21 mouse cellular contexts compared by ENCODE assay signal in genomic region chr11:113560150-113560549, GRCm38 (mm10). TPM values are rescaled to one million over a fixed set of nuclear protein-coding genes. Genes with fewer than 3 reads are reported as not detected.
A peak's percentile ranks its signal among the peaks of the same experiment; 100 is the strongest.
DNase-seq lines count a peak whose midpoint lies in the region.
"Had no signal": no experiment of that assay in that cellular context is flagged by ENCODE, and none has a peak within 500 bp of the region (broad histone marks: within the 10 kb centered on the region; RNA-seq: fewer than 3 reads in every experiment).

No protein-coding gene starts in this region.

- peak; percentile 17 for DNase-seq in layer of hippocampus, adult 11-12 months (ENCODE audit: low spot score)
- DNase-seq in layer of hippocampus, adult 9-10 months (ENCODE audit: low spot score), result no peak
- DNase-seq in brain, adult 2 months (ENCODE audit: low read depth, low spot score), result peak; percentile 75
- DNase-seq in left cerebral cortex, adult 18-20 months (ENCODE audit: low spot score in 2 of 2), result peak; percentile 41 to 55
- peak; percentile 45 to 51 for DNase-seq in right cerebral cortex, postnatal 10 days (ENCODE audit: low spot score in 2 of 2)
- DNase-seq in thymus, postnatal 36 days, result no peak
- no peak for DNase-seq in cerebellum, adult 9-10 months
- DNase-seq: adrenal gland, postnatal 25 days; B cell, adult 2 months; cerebellum, adult 18-20 months; cerebellum, postnatal 14 days; forebrain, postnatal 0 days; gastrocnemius, postnatal 10 days; kidney, adult 2 months; kidney, postnatal 36 days; liver, postnatal 0 days; lung, postnatal 36 days; thymus, postnatal 14 days had no signal

RNA-seq across cellular contexts. Expression of gene Sstr2, which starts 59.0 kb away (rescaled TPM):
- total RNA-seq in left cerebral cortex, adult 18-20 months (2021), result 10 to 100 TPM; 30.0 to 35.9 TPM
- total RNA-seq: heart, adult 8-10 months; heart, postnatal 25 days; megakaryocyte, adult 5-6 weeks had no signal

Comparison
In these comparisons a context has a peak if more than half of its experiments do, and no peak if none do; other contexts are left out.
1. DNase-seq: peak in layer of hippocampus, adult 11-12 months (single experiment), brain, adult 2 months (single experiment), left cerebral cortex, adult 18-20 months (2 of 2) and right cerebral cortex, postnatal 10 days (2 of 2); none in layer of hippocampus, adult 9-10 months (single experiment), thymus, postnatal 36 days (0 of 2) and cerebellum, adult 9-10 months (single experiment).